20 mouse cellular contexts compared by ENCODE assay signal in the genomic region with DNA sequence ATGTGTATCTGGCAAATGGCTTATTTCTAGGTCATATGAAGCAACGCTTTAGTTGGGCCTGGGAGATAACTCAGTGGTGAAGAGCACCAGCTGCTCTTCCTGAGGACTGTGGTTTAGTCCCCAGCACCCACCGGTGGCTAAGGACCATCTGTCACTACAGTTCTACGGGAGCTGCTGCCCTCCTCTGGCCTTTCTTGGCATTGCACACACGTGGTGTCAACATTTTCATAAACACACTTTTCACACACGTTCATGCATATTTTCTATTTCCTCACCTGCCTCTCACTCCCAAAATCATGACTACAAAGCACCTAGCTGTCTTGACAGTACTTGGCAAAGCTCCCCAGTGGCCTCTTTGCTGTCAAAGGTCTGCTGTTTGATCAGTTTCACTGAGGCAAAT. TPM values are rescaled to one million over a fixed set of nuclear protein-coding genes. Genes with fewer than 3 reads are reported as not detected.
A peak's percentile ranks its signal among the peaks of the same experiment; 100 is the strongest.
DNase-seq lines count a peak whose midpoint lies in the region; ATAC-seq and TF ChIP-seq lines count a peak whose summit lies in the region.
"Had no signal": no experiment of that assay in that cellular context is flagged by ENCODE, and none has a peak within 500 bp of the region (broad histone marks: within the 10 kb centered on the region; RNA-seq: fewer than 3 reads in every experiment).

No protein-coding gene starts in this region.

- H3K36me3 ChIP-seq in liver, embryonic 14.5 days (replicated peaks; ENCODE audit: control insufficient read depth, insufficient read depth, low read depth): no peaks in the 10 kb centered on the region
- no peaks in the 10 kb centered on the region for H3K36me3 ChIP-seq in liver, embryonic 11.5 days (ENCODE audit: control insufficient read depth, insufficient read depth, low read length)
- H3K36me3 ChIP-seq in MEL (ENCODE audit: control insufficient read depth in 1 of 2, insufficient read depth in 2 of 2, low read length in 2 of 2): no peaks in the 10 kb centered on the region
- H3K36me3 ChIP-seq in small intestine, adult 2 months (ENCODE audit: control insufficient read depth, insufficient read depth, low read length): no peaks in the 10 kb centered on the region
- no peaks in the 10 kb centered on the region for H3K36me3 ChIP-seq in midbrain, embryonic 15.5 days (replicated peaks)
- H3K36me3 ChIP-seq: embryonic facial prominence, embryonic 12.5 days; heart, embryonic 15.5 days; limb, embryonic 12.5 days; midbrain, embryonic 10.5 days had no signal

- no peak overlapping the region for H3K27ac ChIP-seq in liver, embryonic 14.5 days
- no peak overlapping the region for H3K27ac ChIP-seq in liver, embryonic 11.5 days (ENCODE audit: low read depth, low read length)
- H3K27ac ChIP-seq in MEL (ENCODE audit: control insufficient read depth, low read depth, low read length): no peak overlapping the region
- H3K27ac ChIP-seq in small intestine, adult 2 months (ENCODE audit: insufficient read depth, low read depth, low read length): no peak overlapping the region
- H3K27ac ChIP-seq in midbrain, embryonic 15.5 days: no peak overlapping the region
- H3K27ac ChIP-seq: embryonic facial prominence, embryonic 12.5 days; heart, embryonic 15.5 days; limb, embryonic 12.5 days; midbrain, embryonic 10.5 days had no signal

- TF ChIP-seq RAD21 in MEL (IDR thresholded peaks at IDR 0.05; ENCODE audit: low read depth, low read length): peak; percentile 21

- no peaks in the 10 kb centered on the region for H3K79me2 ChIP-seq in MEL (ENCODE audit: control insufficient read depth, insufficient read depth, low read length, poor library complexity)

- no peak overlapping the region for H3K9ac ChIP-seq in liver, embryonic 14.5 days (replicated peaks)
- H3K9ac ChIP-seq in liver, embryonic 11.5 days (ENCODE audit: low read depth, low read length): no peak overlapping the region
- H3K9ac ChIP-seq in MEL (ENCODE audit: control insufficient read depth, low read depth, low read length, poor library complexity, severe bottlenecking): no peak overlapping the region
- H3K9ac ChIP-seq in midbrain, embryonic 15.5 days: no peak overlapping the region
- H3K9ac ChIP-seq: embryonic facial prominence, embryonic 12.5 days; heart, embryonic 15.5 days; limb, embryonic 12.5 days had no signal

- H3K27me3 ChIP-seq in liver, embryonic 14.5 days (ENCODE audit: control insufficient read depth, insufficient read depth, low read length): no peaks in the 10 kb centered on the region
- H3K27me3 ChIP-seq in liver, embryonic 11.5 days (replicated peaks; ENCODE audit: control insufficient read depth, insufficient read depth, low read length): no peaks in the 10 kb centered on the region
- H3K27me3 ChIP-seq in MEL (ENCODE audit: control insufficient read depth in 1 of 2, insufficient read depth in 2 of 2, low read length in 2 of 2): peaks cover 0 to 3% of the 10 kb centered on the region in 2 experiments; a peak in 2 of 4 replicates
- H3K27me3 ChIP-seq in small intestine, adult 2 months (ENCODE audit: control insufficient read depth, insufficient read depth, low read length): no peaks in the 10 kb centered on the region
- H3K27me3 ChIP-seq in midbrain, embryonic 15.5 days (replicated peaks): no peaks in the 10 kb centered on the region
- H3K27me3 ChIP-seq: embryonic facial prominence, embryonic 12.5 days; heart, embryonic 15.5 days; limb, embryonic 12.5 days had no signal

- DNase-seq in CD4-positive, CD25-positive, alpha-beta regulatory T cell, adult 2 months (ENCODE audit: low read depth, low spot score): peak; percentile 1
- no peak for DNase-seq in liver, embryonic 14.5 days (ENCODE audit: low read depth in 3 of 3, low spot score in 3 of 3)
- DNase-seq in liver, embryonic 11.5 days (ENCODE audit: low spot score): no peak
- peak; percentile 7 for DNase-seq in MEL (ENCODE audit: low read depth, low spot score)
- no peak for DNase-seq in urinary bladder, adult 18-20 months (ENCODE audit: low spot score in 2 of 2)
- DNase-seq: adrenal gland, postnatal 10 days; cerebellum, adult 9-10 months; heart, adult 11 months; lung, postnatal 36 days; thymus, adult 18-20 months had no signal

- ATAC-seq in CD4-positive, CD25-positive, alpha-beta regulatory T cell, adult 4 months: no peak
- no peak for ATAC-seq in liver, embryonic 14.5 days (ENCODE audit: insufficient read depth)
- no peak for ATAC-seq in liver, embryonic 11.5 days (replicated peaks; ENCODE audit: low FRiP score)
- no peak for ATAC-seq in midbrain, embryonic 15.5 days (replicated peaks)
- ATAC-seq: forebrain, embryonic 16.5 days; inflammation-experienced regulatory T-cells, adult 6 months had no signal

- H3K4me2 ChIP-seq in liver, embryonic 14.5 days (ENCODE audit: low read depth): no peak overlapping the region
- H3K4me2 ChIP-seq in liver, embryonic 11.5 days: no peak overlapping the region
- no peak overlapping the region for H3K4me2 ChIP-seq in midbrain, embryonic 15.5 days
- H3K4me2 ChIP-seq: embryonic facial prominence, embryonic 12.5 days; heart, embryonic 15.5 days; limb, embryonic 12.5 days had no signal

- TF ChIP-seq POLR2A in MEL (IDR thresholded peaks at IDR 0.05; ENCODE audit: control insufficient read depth in 1 of 2, insufficient read depth in 1 of 2, low read depth in 1 of 2, low read length in 2 of 2, poor library complexity in 1 of 2): no peak
- no peak for TF ChIP-seq POLR2A in small intestine, adult 2 months (IDR thresholded peaks at IDR 0.05; ENCODE audit: low read depth, low read length)

- WGBS in liver, embryonic 14.5 days (ENCODE audit: insufficient replicate concordance): 66% methylated on average over 5 of the region's 5 CpGs
- 81% methylated on average over 5 of the region's 5 CpGs for WGBS in liver, embryonic 11.5 days
- 81% methylated on average over 5 of the region's 5 CpGs for WGBS in small intestine, adult 2 months
- 88% methylated on average over 5 of the region's 5 CpGs for WGBS in midbrain, embryonic 15.5 days

- H3K4me1 ChIP-seq in liver, embryonic 14.5 days (replicated peaks; ENCODE audit: control insufficient read depth in 2 of 2, insufficient read depth in 2 of 2, low read length in 1 of 2): no peaks in the 10 kb centered on the region
- H3K4me1 ChIP-seq in liver, embryonic 11.5 days (replicated peaks; ENCODE audit: control insufficient read depth, insufficient read depth, low read length): no peaks in the 10 kb centered on the region
- no peaks in the 10 kb centered on the region for H3K4me1 ChIP-seq in MEL (ENCODE audit: control insufficient read depth in 1 of 2, insufficient read depth in 2 of 2, low read length in 2 of 2)
- no peaks in the 10 kb centered on the region for H3K4me1 ChIP-seq in small intestine, adult 2 months (ENCODE audit: control insufficient read depth, insufficient read depth, insufficient read length, low read length)
- H3K4me1 ChIP-seq in midbrain, embryonic 15.5 days: no peaks in the 10 kb centered on the region
- H3K4me1 ChIP-seq: embryonic facial prominence, embryonic 12.5 days; limb, embryonic 12.5 days had no signal

- H3K4me3 ChIP-seq in liver, embryonic 14.5 days (ENCODE audit: insufficient read depth in 1 of 2, low read depth in 2 of 2, low read length in 2 of 2): no peak overlapping the region
- H3K4me3 ChIP-seq in liver, embryonic 11.5 days (ENCODE audit: low read depth, low read length): no peak overlapping the region
- H3K4me3 ChIP-seq in MEL (ENCODE audit: control insufficient read depth in 1 of 2, insufficient read depth in 1 of 2, low read depth in 2 of 2, low read length in 2 of 2): no peak overlapping the region
- no peak overlapping the region for H3K4me3 ChIP-seq in small intestine, adult 2 months (ENCODE audit: low read depth, low read length)
- H3K4me3 ChIP-seq in midbrain, embryonic 15.5 days: no peak overlapping the region
- H3K4me3 ChIP-seq: embryonic facial prominence, embryonic 12.5 days; heart, embryonic 15.5 days; limb, embryonic 12.5 days; midbrain, embryonic 10.5 days; myocyte had no signal

- peak; percentile 47 for TF ChIP-seq CTCF in liver, embryonic 14.5 days (IDR thresholded peaks at IDR 0.05; ENCODE audit: low read depth)
- peak; percentile 40 to 53 (median 40) for TF ChIP-seq CTCF in MEL (IDR thresholded peaks at IDR 0.05 in 2 of 3, conservative IDR thresholded peaks at IDR 0.05 in 1 of 3; ENCODE audit: control insufficient read depth in 1 of 3, insufficient read depth in 1 of 3, low read depth in 2 of 3, low read length in 3 of 3, poor library complexity in 1 of 3, severe bottlenecking in 1 of 3)
- TF ChIP-seq CTCF in small intestine, adult 2 months (IDR thresholded peaks at IDR 0.05; ENCODE audit: extremely low read depth, insufficient read length, insufficient replicate concordance, low read depth, low read length): peak; percentile 18; the same call in 1 of the 2 replicates

- no peak for TF ChIP-seq EP300 in liver, embryonic 14.5 days (IDR thresholded peaks at IDR 0.05; ENCODE audit: low read depth)
- TF ChIP-seq EP300 in MEL (IDR thresholded peaks at IDR 0.05; ENCODE audit: low read depth in 1 of 2, low read length in 2 of 2): no peak

- no peaks in the 10 kb centered on the region; the same call in 1 of the 2 replicates for H3K9me3 ChIP-seq in liver, embryonic 14.5 days (ENCODE audit: control insufficient read depth, low read length)
- H3K9me3 ChIP-seq in liver, embryonic 11.5 days (ENCODE audit: control insufficient read depth, low read length): no peaks in the 10 kb centered on the region
- no peaks in the 10 kb centered on the region for H3K9me3 ChIP-seq in MEL (replicated peaks; ENCODE audit: insufficient read depth, low read length)
- peaks cover 3% of the 10 kb centered on the region; the same call in 1 of the 2 replicates for H3K9me3 ChIP-seq in midbrain, embryonic 15.5 days

TF ChIP-seq in MEL, 35 proteins besides CTCF, POLR2A, EP300 and RAD21:
- TF ChIP-seq SMC3 (IDR thresholded peaks at IDR 0.05; ENCODE audit: low read depth, low read length) (peak; percentile 31), JUND (IDR thresholded peaks at IDR 0.05; ENCODE audit: low read depth, low read length) (no peak)
TF ChIP-seq in MEL: peak in this region for 1.

RNA-seq across cellular contexts. Expression of a gene that starts 37.8 kb away (rescaled TPM):
- 1 to 10 TPM; 5.4 to 7.8 TPM for polyA plus RNA-seq in CD4-positive, CD25-positive, alpha-beta regulatory T cell, adult 4 months (2017; shearing (Covaris generic))
- polyA plus RNA-seq in liver, embryonic 14.5 days (2012; rRNA removed): 13.5 and 22.3 TPM in 2 replicates
- polyA plus RNA-seq in liver, embryonic 14.5 days (2014; fragmentation: Nextera tagmentation; extraction: Ambion mirVana): 71.1 and 74.2 TPM in 2 replicates
- 64.3 and 67.4 TPM in 2 replicates for polyA plus RNA-seq in liver, embryonic 11.5 days (2014; fragmentation: Nextera tagmentation; extraction: Ambion mirVana)
- not detected in 2 replicates for total RNA-seq in MEL (2012; rRNA removed)
- not detected for polyA plus RNA-seq in MEL (2012; ENCODE audit: insufficient read depth in 1 of 2, insufficient read length in 2 of 2, low read depth in 1 of 2, low replicate concordance in 2 of 2, missing spikeins in 1 of 2)
- polyA plus RNA-seq in small intestine, adult 2 months (2012; rRNA removed): 1.0 and 1.1 TPM in 2 replicates
- 32.6 and 38.6 TPM in 2 replicates for polyA plus RNA-seq in midbrain, embryonic 15.5 days (2015; fragmentation: Nextera tagmentation; extraction: Ambion mirVana)

Comparison
In these comparisons a context has a peak if more than half of its experiments do, and no peak if none do; other contexts are left out.
1. DNase-seq: peak in CD4-positive, CD25-positive, alpha-beta regulatory T cell, adult 2 months (single experiment) and MEL (single experiment); none in liver, embryonic 14.5 days (0 of 3), liver, embryonic 11.5 days (single experiment) and urinary bladder, adult 18-20 months (0 of 2).
2. Peak in every context shown above with its lines, with median percentiles within 50 percentile points of each other: CTCF ChIP-seq.